Mouse (Mus musculus): ENCODE measurements around the gene Irak3.

DNA sequence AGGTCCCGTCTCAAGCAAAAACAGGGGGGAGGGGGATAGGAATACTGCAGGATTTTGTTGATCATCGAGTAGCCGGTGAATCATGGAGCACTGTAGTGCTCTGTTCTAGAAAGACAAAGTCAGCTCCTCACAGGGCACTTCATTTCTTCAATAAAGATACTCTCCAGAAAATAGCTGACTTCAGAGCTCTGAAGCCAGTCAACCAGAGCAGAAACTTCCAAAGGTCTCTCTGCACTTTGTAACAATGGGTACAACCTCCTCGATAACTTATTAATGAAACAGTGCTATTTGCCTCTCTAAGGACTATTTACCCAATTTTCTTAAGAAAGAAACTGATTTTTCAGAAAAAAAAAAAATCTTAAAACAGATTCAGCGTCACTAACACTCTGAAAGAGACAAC, 106.2 kb downstream of the Irak3 start:
- TF ChIP-seq CTCF (IDR thresholded peaks at IDR 0.05; ENCODE audit: extremely low read depth, insufficient read depth, insufficient read length, insufficient replicate concordance) (no peak), POLR2A (IDR thresholded peaks at IDR 0.05; ENCODE audit: low read depth, low read length) (no peak)

All from spleen, adult 2 months (tissue).